Mouse (Mus musculus): Measurements from ENCODE around the gene Gfra4.

DNA sequence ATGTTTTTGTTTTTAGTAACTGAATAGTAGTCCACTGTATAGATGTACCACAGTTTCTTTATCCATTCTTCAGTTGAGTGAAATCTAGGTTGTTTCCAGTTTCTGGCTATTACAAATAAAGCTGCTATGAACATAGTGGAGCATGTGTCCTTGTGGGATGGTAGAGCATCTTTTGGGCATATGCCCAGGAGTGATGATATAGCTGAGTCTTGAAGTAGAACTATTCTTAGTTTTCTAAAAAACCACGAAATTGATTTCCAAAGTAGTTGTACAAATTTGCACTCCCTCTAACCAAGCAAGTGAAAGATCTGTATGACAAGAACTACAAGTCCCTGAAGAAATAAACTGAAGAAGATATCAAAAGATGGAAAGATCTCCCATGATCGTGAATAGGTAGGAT lies 50.1 kb downstream of the Gfra4 start:
- no peak for TF ChIP-seq CTCF (IDR thresholded peaks at IDR 0.05; ENCODE audit: low read depth, low read length)
- no peak for TF ChIP-seq POLR2A (IDR thresholded peaks at IDR 0.05; ENCODE audit: borderline replicate concordance, low read depth, low read length)

Data from bone marrow macrophage, adult 2 months (primary cell).